Mouse (Mus musculus): Measurements from ENCODE around the gene Ifitm2. TPM values are rescaled to one million over a fixed set of nuclear protein-coding genes. Genes with fewer than 3 reads are reported as not detected.
A peak's percentile ranks its signal among the peaks of the same experiment; 100 is the strongest.

The Ifitm2 gene
- polyA plus RNA-seq, 1 experiment from 2014 or later = 234 TPM

GRCm38 (mm10) chr7:140920418-140921029, 35.3 kb downstream of the Ifitm2 start, which contains the start of gene Nlrp6:
Gene Nlrp6 (plus strand): TSS chr7:140920902.
- H3K36me3 ChIP-seq (replicated peaks; ENCODE audit: control insufficient read depth, insufficient read depth) = no peaks in the 10 kb centered on the region
- peaks cover 11% of the 10 kb centered on the region; the same call in 1 of the 2 replicates for H3K4me1 ChIP-seq (replicated peaks; ENCODE audit: control insufficient read depth, insufficient read depth, low read length)
- ATAC-seq (ENCODE audit: low FRiP score) (no peak), DNase-seq (ENCODE audit: low spot score) (no peak)
- no peaks in the 10 kb centered on the region for H3K9me3 ChIP-seq (ENCODE audit: control insufficient read depth, low read length)
- H3K9ac ChIP-seq = no peak within 1 kb of the TSS
- no peak within 1 kb of the TSS for H3K4me3 ChIP-seq (replicated peaks; ENCODE audit: low read length)
- H3K4me2 ChIP-seq (replicated peaks) = no peak within 1 kb of the TSS
- WGBS = 80% methylated on average over 8 of the region's 8 CpGs
- no peak within 1 kb of the TSS for H3K27ac ChIP-seq
- peaks cover 66% of the 10 kb centered on the region for H3K27me3 ChIP-seq (ENCODE audit: control insufficient read depth, insufficient read depth, low read length)

GRCm38 (mm10) chr7:140919911-140920310, 35.9 kb downstream of the Ifitm2 start:
- Histone ChIP-seq H3K27ac (no peak overlapping the region), H3K27me3 (ENCODE audit: control insufficient read depth, insufficient read depth, low read length) (peaks cover 61% of the 10 kb centered on the region), H3K9me3 (ENCODE audit: control insufficient read depth, low read length) (no peaks in the 10 kb centered on the region), H3K36me3 (replicated peaks; ENCODE audit: control insufficient read depth, insufficient read depth) (no peaks in the 10 kb centered on the region), H3K4me2 (replicated peaks) (no peak overlapping the region), H3K9ac (no peak overlapping the region), H3K4me3 (replicated peaks; ENCODE audit: low read length) (no peak overlapping the region), H3K4me1 (replicated peaks; ENCODE audit: control insufficient read depth, insufficient read depth, low read length) (peaks cover 11% of the 10 kb centered on the region; the same call in 1 of the 2 replicates)
- DNase-seq (ENCODE audit: low spot score) (no peak), ATAC-seq (ENCODE audit: low FRiP score) (no peak)
- WGBS = 81% methylated on average over 4 of the region's 4 CpGs

- Histone ChIP-seq H3K36me3 (replicated peaks; ENCODE audit: control insufficient read depth, insufficient read depth) (no peaks in the 10 kb centered on the region), H3K4me2 (replicated peaks) (no peak overlapping the region), H3K9me3 (ENCODE audit: control insufficient read depth, low read length) (no peaks in the 10 kb centered on the region), H3K4me1 (replicated peaks; ENCODE audit: control insufficient read depth, insufficient read depth, low read length) (no peaks in the 10 kb centered on the region), H3K9ac (no peak overlapping the region), H3K4me3 (replicated peaks; ENCODE audit: low read length) (no peak overlapping the region), H3K27me3 (ENCODE audit: control insufficient read depth, insufficient read depth, low read length) (0 out of 2 replicates have a peak, but pooled peaks cover 3% of the 10 kb centered on the region), H3K27ac (no peak overlapping the region)
- ATAC-seq (ENCODE audit: low FRiP score) = no peak
- 90% methylated on average over 8 of the region's 8 CpGs for WGBS
- no peak for DNase-seq (ENCODE audit: low spot score)
These were observed 41.6 kb downstream of the Ifitm2 start for GRCm38 (mm10) chr7:140914031-140914690.

GRCm38 (mm10) chr7:140912846-140913482, 42.8 kb downstream of the Ifitm2 start:
- Histone ChIP-seq H3K27me3 (ENCODE audit: control insufficient read depth, insufficient read depth, low read length) (no peaks in the 10 kb centered on the region), H3K4me3 (replicated peaks; ENCODE audit: low read length) (no peak overlapping the region), H3K4me2 (replicated peaks) (no peak overlapping the region), H3K9ac (no peak overlapping the region), H3K4me1 (replicated peaks; ENCODE audit: control insufficient read depth, insufficient read depth, low read length) (0 out of 2 replicates have a peak, but pooled peaks cover 4% of the 10 kb centered on the region), H3K36me3 (replicated peaks; ENCODE audit: control insufficient read depth, insufficient read depth) (no peaks in the 10 kb centered on the region), H3K27ac (no peak overlapping the region), H3K9me3 (ENCODE audit: control insufficient read depth, low read length) (no peaks in the 10 kb centered on the region)
- no peak for DNase-seq (ENCODE audit: low spot score)
- 77% methylated on average over 5 of the region's 5 CpGs for WGBS
- no peak for ATAC-seq (ENCODE audit: low FRiP score)

GRCm38 (mm10) chr7:140912293-140912692, 43.5 kb downstream of the Ifitm2 start:
- H3K4me1 ChIP-seq (replicated peaks; ENCODE audit: control insufficient read depth, insufficient read depth, low read length) = 0 out of 2 replicates have a peak, but pooled peaks cover 4% of the 10 kb centered on the region

GRCm38 (mm10) chr7:140908634-140909107, 47.1 kb downstream of the Ifitm2 start:
- H3K36me3 ChIP-seq (replicated peaks; ENCODE audit: control insufficient read depth, insufficient read depth) = no peaks in the 10 kb centered on the region
- H3K4me1 ChIP-seq (replicated peaks; ENCODE audit: control insufficient read depth, insufficient read depth, low read length) = 0 out of 2 replicates have a peak, but pooled peaks cover 4% of the 10 kb centered on the region
- H3K27ac ChIP-seq = no peak overlapping the region
- H3K4me3 ChIP-seq (replicated peaks; ENCODE audit: low read length) = peak overlapping the region; percentile 25
- H3K27me3 ChIP-seq (ENCODE audit: control insufficient read depth, insufficient read depth, low read length) = no peaks in the 10 kb centered on the region
- no peaks in the 10 kb centered on the region for H3K9me3 ChIP-seq (ENCODE audit: control insufficient read depth, low read length)
- DNase-seq (ENCODE audit: low spot score) (peak; percentile 79), ATAC-seq (ENCODE audit: low FRiP score) (peak; percentile 57; the same call in 1 of the 2 replicates)
- under 1% methylated on average over 19 of the region's 19 CpGs for WGBS
- peak overlapping the region; percentile 70 for H3K4me2 ChIP-seq (replicated peaks)
- peak overlapping the region; percentile 5; the same call in 1 of the 2 replicates for H3K9ac ChIP-seq

More at GRCm38 (mm10) chr7:140912293-140912692, 43.5 kb downstream of the Ifitm2 start:
- Histone ChIP-seq H3K27ac (no peak overlapping the region), H3K9me3 (ENCODE audit: control insufficient read depth, low read length) (no peaks in the 10 kb centered on the region), H3K9ac (no peak overlapping the region), H3K4me2 (replicated peaks) (no peak overlapping the region), H3K4me3 (replicated peaks; ENCODE audit: low read length) (no peak overlapping the region), H3K27me3 (ENCODE audit: control insufficient read depth, insufficient read depth, low read length) (no peaks in the 10 kb centered on the region), H3K36me3 (replicated peaks; ENCODE audit: control insufficient read depth, insufficient read depth) (no peaks in the 10 kb centered on the region)
- 74% methylated on average over 3 of the region's 3 CpGs for WGBS
- DNase-seq (ENCODE audit: low spot score) (no peak), ATAC-seq (ENCODE audit: low FRiP score) (no peak)

GRCm38 (mm10) chr7:140908181-140908580, 47.6 kb downstream of the Ifitm2 start:
- H3K4me1 ChIP-seq (replicated peaks; ENCODE audit: control insufficient read depth, insufficient read depth, low read length) = 0 out of 2 replicates have a peak, but pooled peaks cover 4% of the 10 kb centered on the region
- H3K9ac ChIP-seq = no peak overlapping the region
- DNase-seq (ENCODE audit: low spot score) (no peak), ATAC-seq (ENCODE audit: low FRiP score) (0 out of 2 replicates have a peak, but pooled peaks have one; percentile 2)
- no peaks in the 10 kb centered on the region for H3K9me3 ChIP-seq (ENCODE audit: control insufficient read depth, low read length)
- H3K27me3 ChIP-seq (ENCODE audit: control insufficient read depth, insufficient read depth, low read length) = no peaks in the 10 kb centered on the region
- WGBS = 50% methylated on average over 7 of the region's 7 CpGs
- H3K27ac ChIP-seq = no peak overlapping the region
- no peak overlapping the region for H3K4me3 ChIP-seq (replicated peaks; ENCODE audit: low read length)
- H3K36me3 ChIP-seq (replicated peaks; ENCODE audit: control insufficient read depth, insufficient read depth) = no peaks in the 10 kb centered on the region
- peak overlapping the region; percentile 70; the same call in 1 of the 2 replicates for H3K4me2 ChIP-seq (replicated peaks)

- no peak for DNase-seq (ENCODE audit: low spot score)
- no peak overlapping the region for H3K9ac ChIP-seq
- H3K4me3 ChIP-seq (replicated peaks; ENCODE audit: low read length) = no peak overlapping the region
- 85% methylated on average over 7 of the region's 7 CpGs for WGBS
- ATAC-seq (ENCODE audit: low FRiP score) = no peak
- no peak overlapping the region for H3K4me2 ChIP-seq (replicated peaks)
- no peaks in the 10 kb centered on the region for H3K36me3 ChIP-seq (replicated peaks; ENCODE audit: control insufficient read depth, insufficient read depth)
- no peaks in the 10 kb centered on the region for H3K27me3 ChIP-seq (ENCODE audit: control insufficient read depth, insufficient read depth, low read length)
- 0 out of 2 replicates have a peak, but pooled peaks cover 4% of the 10 kb centered on the region for H3K4me1 ChIP-seq (replicated peaks; ENCODE audit: control insufficient read depth, insufficient read depth, low read length)
- no peak overlapping the region for H3K27ac ChIP-seq
- H3K9me3 ChIP-seq (ENCODE audit: control insufficient read depth, low read length) = no peaks in the 10 kb centered on the region
These were observed 48.1 kb downstream of the Ifitm2 start for GRCm38 (mm10) chr7:140907697-140908096.

GRCm38 (mm10) chr7:140907131-140907530, 48.7 kb downstream of the Ifitm2 start:
- 87% methylated on average over 13 of the region's 13 CpGs for WGBS
- Histone ChIP-seq H3K27me3 (ENCODE audit: control insufficient read depth, insufficient read depth, low read length) (no peaks in the 10 kb centered on the region), H3K27ac (no peak overlapping the region), H3K9me3 (ENCODE audit: control insufficient read depth, low read length) (no peaks in the 10 kb centered on the region), H3K36me3 (replicated peaks; ENCODE audit: control insufficient read depth, insufficient read depth) (no peaks in the 10 kb centered on the region), H3K9ac (no peak overlapping the region), H3K4me3 (replicated peaks; ENCODE audit: low read length) (no peak overlapping the region), H3K4me2 (replicated peaks) (no peak overlapping the region), H3K4me1 (replicated peaks; ENCODE audit: control insufficient read depth, insufficient read depth, low read length) (0 out of 2 replicates have a peak, but pooled peaks cover 4% of the 10 kb centered on the region)
- DNase-seq (ENCODE audit: low spot score) (no peak), ATAC-seq (ENCODE audit: low FRiP score) (no peak)
